Mouse (Mus musculus) hindbrain, embryonic 10.5 days (tissue): ENCODE measurements around the gene Poc1b. TPM values are rescaled to one million over a fixed set of nuclear protein-coding genes. Genes with fewer than 3 reads are reported as not detected.

Experiments
- DNase-seq: peaks from one replicate; pipeline ENCODE4 v3.0.0-alpha.2; 2017; ENCODE audit warnings: low spot score
- H3K27ac ChIP-seq: fragments of 300-500 bp; sonication (generic); 2 replicates; pipeline ENCODE4 v1.5.1; 2016; ENCODE audit warnings: mild to moderate bottlenecking, moderate library complexity
- H3K27me3 ChIP-seq: fragments of 300-500 bp; sonication (generic); 2 replicates; pipeline ENCODE4 v1.6.1; 2016; ENCODE audit warnings: mild to moderate bottlenecking; ENCODE audit not compliant: poor library complexity, insufficient read depth, severe bottlenecking
- H3K36me3 ChIP-seq: fragments of 300-500 bp; sonication (generic); 2 replicates; pipeline ENCODE4 v1.6.1; 2016; ENCODE audit warnings: mild to moderate bottlenecking, moderate library complexity
- H3K4me1 ChIP-seq: fragments of 300-500 bp; sonication (generic); replicated peaks from 2 replicates; pipeline ENCODE4 v1.6.1; 2016; ENCODE audit warnings: mild to moderate bottlenecking
- H3K4me3 ChIP-seq: fragments of 300-500 bp; sonication (generic); 2 replicates; pipeline ENCODE4 v1.5.1; 2016; ENCODE audit warnings: mild to moderate bottlenecking, moderate library complexity
- H3K9me3 ChIP-seq: fragments of 300-500 bp; sonication (generic); 2 replicates; pipeline ENCODE4 v1.6.1; 2016; ENCODE audit warnings: mild to moderate bottlenecking, moderate library complexity
- WGBS: fragments of 180-500 bp; shearing (Covaris S2); methylation state at CpG from one replicate; pipeline ENCODE4 v1.1.7; 2016; 5-methylcytosine and 5-hydroxymethylcytosine counted together
- polyA plus RNA-seq: library from polyadenylated mRNA; unstranded; fragments of >200 nt; fragmentation: Nextera tagmentation; extraction: Ambion mirVana; gene quantifications from 2 replicates; pipeline ENCODE4 v1.2.1, GENCODE M21; 2016

Poc1b gene
- polyA plus RNA-seq, 1 experiment from 2014 or later = 27.6 TPM

GRCm38 (mm10) chr10:99246797-99247508, 140.1 kb downstream of the Poc1b start:
- H3K9me3 ChIP-seq = no peaks in the 10 kb centered on the region
- no peak for DNase-seq
- no peaks in the 10 kb centered on the region for H3K36me3 ChIP-seq
- WGBS = 87% methylated on average over 20 of the region's 20 CpGs
- 0 out of 2 replicates have a peak overlapping the region, but pooled peaks have one; percentile 12 for H3K27ac ChIP-seq
- no peaks in the 10 kb centered on the region; the same call in 1 of the 2 replicates for H3K27me3 ChIP-seq
- H3K4me1 ChIP-seq = peaks cover 6% of the 10 kb centered on the region
- H3K4me3 ChIP-seq = no peak overlapping the region

Other genes starting within 250 kb of the Poc1b start
- gene Atp2b1, start 192.6 kb upstream of the Poc1b start, polyA plus RNA-seq = 90.4 and 93.7 TPM in 2 replicates
- gene Galnt4, start 1.1 kb downstream of the Poc1b start, polyA plus RNA-seq = 3.5 and 4.4 TPM in 2 replicates
- 0.24 TPM in 1 of 2 replicates, not detected in the other for gene Phxr2, start 19.3 kb downstream of the Poc1b start, polyA plus RNA-seq
- 38.2 and 63.0 TPM in 2 replicates for gene Dusp6, start 156.2 kb downstream of the Poc1b start, polyA plus RNA-seq